Mouse (Mus musculus) megakaryocyte, embryonic 14.5 days (primary cell): Measurements from ENCODE around the gene Cdk14. TPM values are rescaled to one million over a fixed set of nuclear protein-coding genes. Genes with fewer than 3 reads are reported as not detected.

ENCODE experiments used
- H3K27me3 ChIP-seq: replicated peaks from 2 replicates; pipeline ENCODE3; 2012; ENCODE audit warnings: inconsistent platforms
- H3K36me3 ChIP-seq: replicated peaks from 2 replicates; pipeline ENCODE3; 2012; ENCODE audit warnings: low read length, inconsistent platforms, mixed read lengths
- H3K4me1 ChIP-seq: 2 replicates; pipeline ENCODE4 v1.6.1; 2012; ENCODE audit warnings: inconsistent platforms
- H3K4me3 ChIP-seq: replicated peaks from 2 replicates; pipeline ENCODE3; 2012; ENCODE audit warnings: moderate library complexity, mild to moderate bottlenecking, inconsistent platforms
- H3K9me3 ChIP-seq: 2 replicates; pipeline ENCODE4 v1.6.1; 2012; ENCODE audit warnings: inconsistent platforms
- FLI1 ChIP-seq: IDR thresholded peaks from 2 replicates; pipeline ENCODE4 v1.6.1; 2012; ENCODE audit warnings: low read length, inconsistent platforms, mixed read lengths
- GATA1 ChIP-seq: IDR thresholded peaks from 3 replicates; pipeline ENCODE4 v1.6.1; 2012; ENCODE audit warnings: mixed read lengths, low read length, inconsistent platforms, borderline replicate concordance
- polyA plus RNA-seq: library from polyadenylated mRNA; stranded (reverse); fragments of >175 nt; gene quantifications from 2 replicates; pipeline ENCODE4 v1.2.3, GENCODE M21; 2012; ENCODE audit warnings: low replicate concordance; ENCODE audit not compliant: insufficient read depth

Cdk14 gene
- polyA plus RNA-seq, 1 experiment: 0.21 TPM

GRCm38 (mm10) chr5:4852711-4853320 is 567.3 kb downstream of the Cdk14 start:
- H3K9me3 ChIP-seq: no peaks in the 10 kb centered on the region
- H3K4me1 ChIP-seq: no peaks in the 10 kb centered on the region
- TF ChIP-seq GATA1: no peak
- no peak for TF ChIP-seq FLI1
- no peaks in the 10 kb centered on the region for H3K27me3 ChIP-seq
- H3K36me3 ChIP-seq: no peaks in the 10 kb centered on the region
- no peak overlapping the region for H3K4me3 ChIP-seq

DNA sequence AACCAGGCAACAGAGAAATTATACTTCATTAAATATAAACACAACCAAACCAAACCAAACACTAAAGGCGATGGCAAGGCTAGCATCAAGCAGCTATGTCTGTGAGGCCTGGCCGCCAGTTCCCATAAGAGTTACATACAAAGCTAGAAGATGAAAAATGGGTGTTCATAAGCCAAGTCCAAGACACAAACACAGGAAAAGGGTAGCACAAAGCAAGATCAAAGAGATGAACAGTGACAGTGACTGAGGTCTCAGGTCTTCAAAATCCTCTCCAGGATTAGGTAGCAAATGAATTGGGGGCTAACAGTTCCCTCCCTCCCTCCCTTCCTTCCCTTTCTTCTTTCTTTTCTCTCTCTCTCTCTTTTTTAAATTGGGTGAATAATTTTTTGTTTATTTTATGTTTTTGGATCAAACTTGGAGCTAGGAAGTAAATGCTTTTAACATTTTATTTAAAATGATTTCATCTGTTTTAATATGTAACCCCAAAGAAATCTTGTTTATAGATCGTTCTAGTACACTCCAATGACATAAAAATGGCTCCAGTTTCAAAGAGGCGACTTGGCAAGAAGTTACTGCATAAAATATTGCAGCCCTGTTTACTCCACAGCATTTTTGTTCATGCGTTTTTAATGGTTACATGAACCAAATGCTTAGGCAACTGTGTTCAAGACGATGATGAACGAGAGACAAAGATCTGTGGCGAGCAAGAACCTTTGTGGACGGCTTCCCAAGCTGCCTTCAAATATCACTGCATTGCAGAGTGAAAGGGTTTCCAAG is 568.0 kb downstream of the Cdk14 start:
- TF ChIP-seq GATA1 (no peak), FLI1 (no peak)
- H3K36me3 ChIP-seq: no peaks in the 10 kb centered on the region
- no peak overlapping the region for H3K4me3 ChIP-seq
- H3K4me1 ChIP-seq: no peaks in the 10 kb centered on the region
- no peaks in the 10 kb centered on the region for H3K27me3 ChIP-seq
- H3K9me3 ChIP-seq: no peaks in the 10 kb centered on the region

- TF ChIP-seq FLI1 (no peak), GATA1 (no peak)
- no peak overlapping the region for H3K4me3 ChIP-seq
Measured at GRCm38 (mm10) chr5:4851245-4851933, 568.7 kb downstream of the Cdk14 start.

DNA sequence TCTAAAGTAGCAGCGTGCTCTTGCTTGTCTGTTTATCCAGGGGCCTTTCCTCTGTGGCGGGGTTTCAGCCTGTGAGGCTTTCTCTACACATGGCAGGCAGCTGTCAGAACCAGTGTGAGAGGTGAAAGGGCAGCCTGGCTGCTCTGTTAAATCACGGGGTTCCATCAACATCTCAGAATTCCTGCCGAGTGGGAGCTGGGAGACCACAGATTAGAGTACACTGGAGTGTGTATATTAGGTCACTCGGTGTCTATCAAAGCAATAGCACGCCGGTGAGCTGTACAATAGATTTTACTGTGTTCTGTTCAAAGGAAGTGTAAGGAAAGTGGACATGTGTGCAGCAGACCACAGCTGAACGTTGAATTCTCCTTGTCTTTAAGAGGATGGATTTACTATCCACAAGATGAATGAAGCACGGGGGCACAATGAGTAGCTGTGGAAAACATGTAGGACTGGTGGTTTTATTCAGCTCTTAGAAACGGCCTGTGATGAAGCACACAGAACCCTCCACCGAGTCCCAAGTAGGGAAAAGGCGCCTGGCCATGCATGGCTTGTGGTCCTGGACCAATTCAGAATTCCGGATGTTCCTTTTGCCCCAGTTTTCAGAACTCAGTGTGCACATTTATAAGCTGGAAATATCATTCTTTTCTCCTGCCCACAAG is 585.2 kb downstream of the Cdk14 start:
- no peaks in the 10 kb centered on the region for H3K27me3 ChIP-seq
- no peaks in the 10 kb centered on the region for H3K4me1 ChIP-seq
- no peak overlapping the region for H3K4me3 ChIP-seq
- TF ChIP-seq FLI1 (no peak), GATA1 (no peak)
- H3K9me3 ChIP-seq: no peaks in the 10 kb centered on the region
- H3K36me3 ChIP-seq: no peaks in the 10 kb centered on the region

More at GRCm38 (mm10) chr5:4851245-4851933, 568.7 kb downstream of the Cdk14 start:
- H3K4me1 ChIP-seq: no peaks in the 10 kb centered on the region
- no peaks in the 10 kb centered on the region for H3K36me3 ChIP-seq
- H3K27me3 ChIP-seq: no peaks in the 10 kb centered on the region
- no peaks in the 10 kb centered on the region for H3K9me3 ChIP-seq

DNA sequence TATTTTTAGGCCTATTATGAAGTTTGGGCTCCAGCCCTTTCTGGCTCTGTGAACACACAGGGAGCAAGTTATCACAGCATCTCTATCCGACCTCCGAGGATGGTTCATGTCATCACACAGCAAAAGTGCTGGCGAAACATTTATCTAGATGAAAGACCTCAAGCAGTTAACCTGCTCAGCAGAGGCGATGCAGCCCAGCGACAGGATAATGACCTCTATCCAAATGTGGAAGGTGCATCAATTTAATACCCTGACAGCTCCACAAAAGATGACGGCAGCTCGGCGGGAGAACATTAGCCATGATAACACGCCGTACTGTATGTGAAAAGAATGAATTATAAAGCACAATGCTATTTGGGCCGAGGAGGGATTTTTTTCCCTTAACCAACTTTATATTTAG is 586.2 kb downstream of the Cdk14 start:
- no peak overlapping the region for H3K4me3 ChIP-seq
- H3K36me3 ChIP-seq: no peaks in the 10 kb centered on the region
- no peaks in the 10 kb centered on the region for H3K4me1 ChIP-seq
- no peaks in the 10 kb centered on the region for H3K27me3 ChIP-seq
- H3K9me3 ChIP-seq: no peaks in the 10 kb centered on the region
- TF ChIP-seq FLI1: no peak
- no peak for TF ChIP-seq GATA1

- no peak overlapping the region for H3K4me3 ChIP-seq
- H3K36me3 ChIP-seq: no peaks in the 10 kb centered on the region
- peaks cover 8% of the 10 kb centered on the region; the same call in 1 of the 2 replicates for H3K9me3 ChIP-seq
- no peaks in the 10 kb centered on the region for H3K4me1 ChIP-seq
- H3K27me3 ChIP-seq: no peaks in the 10 kb centered on the region
- TF ChIP-seq GATA1: no peak
- no peak for TF ChIP-seq FLI1
Measured at GRCm38 (mm10) chr5:4826886-4827285, 593.2 kb downstream of the Cdk14 start.

- no peak for TF ChIP-seq GATA1
- TF ChIP-seq FLI1: no peak
- peaks cover 11% of the 10 kb centered on the region; the same call in 1 of the 2 replicates for H3K9me3 ChIP-seq
- H3K27me3 ChIP-seq: no peaks in the 10 kb centered on the region
- H3K4me3 ChIP-seq: peak overlapping the region; percentile 44
- no peaks in the 10 kb centered on the region for H3K36me3 ChIP-seq
- H3K4me1 ChIP-seq: no peaks in the 10 kb centered on the region
Measured at GRCm38 (mm10) chr5:4825951-4826350, 594.2 kb downstream of the Cdk14 start.

DNA sequence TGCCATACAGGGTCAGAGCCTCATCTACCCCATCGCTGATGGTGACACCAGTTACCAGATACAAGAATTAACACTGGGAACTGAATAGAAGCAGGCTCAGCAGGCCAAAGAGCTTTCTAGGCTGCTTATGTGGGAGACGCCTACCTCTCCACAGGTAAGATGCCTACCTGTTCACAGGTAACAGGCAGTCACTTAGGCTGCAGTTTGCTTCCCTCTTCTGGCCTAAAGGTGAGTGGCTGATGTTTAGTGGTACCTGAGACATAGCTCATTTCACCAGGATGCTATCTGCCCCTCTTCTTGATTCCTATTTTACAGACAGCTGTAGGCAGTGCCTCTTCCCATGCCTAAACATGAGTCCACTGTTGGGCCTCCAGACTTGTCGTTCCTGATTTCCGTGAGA is 595.0 kb downstream of the Cdk14 start:
- no peak for TF ChIP-seq FLI1
- TF ChIP-seq GATA1: no peak
- H3K9me3 ChIP-seq: peaks cover 11% of the 10 kb centered on the region; the same call in 1 of the 2 replicates
- H3K4me1 ChIP-seq: no peaks in the 10 kb centered on the region
- H3K4me3 ChIP-seq: no peak overlapping the region
- no peaks in the 10 kb centered on the region for H3K27me3 ChIP-seq
- H3K36me3 ChIP-seq: no peaks in the 10 kb centered on the region

GRCm38 (mm10) chr5:4824171-4824570 is 595.9 kb downstream of the Cdk14 start:
- peaks cover 11% of the 10 kb centered on the region; the same call in 1 of the 2 replicates for H3K9me3 ChIP-seq
- no peak for TF ChIP-seq FLI1
- TF ChIP-seq GATA1: no peak
- H3K27me3 ChIP-seq: no peaks in the 10 kb centered on the region
- no peak overlapping the region for H3K4me3 ChIP-seq
- no peaks in the 10 kb centered on the region for H3K4me1 ChIP-seq
- H3K36me3 ChIP-seq: no peaks in the 10 kb centered on the region

- no peaks in the 10 kb centered on the region for H3K27me3 ChIP-seq
- no peaks in the 10 kb centered on the region for H3K4me1 ChIP-seq
- TF ChIP-seq FLI1: no peak
- no peak for TF ChIP-seq GATA1
- no peak overlapping the region for H3K4me3 ChIP-seq
- H3K36me3 ChIP-seq: no peaks in the 10 kb centered on the region
- peaks cover 11% of the 10 kb centered on the region; the same call in 1 of the 2 replicates for H3K9me3 ChIP-seq
Measured at GRCm38 (mm10) chr5:4822041-4822440, 598.1 kb downstream of the Cdk14 start.
